Mouse (Mus musculus) limb, embryonic 14.5 days (tissue): ENCODE results near the gene Nr2f2. TPM values are rescaled to one million over a fixed set of nuclear protein-coding genes. Genes with fewer than 3 reads are reported as not detected.

Experiments
- ATAC-seq: fragments of 200-750 bp; cut with Nextera tagmentation; 2 replicates; pipeline ENCODE4 v1.8.0; 2017; ENCODE audit warnings: low read depth, moderate number of reproducible peaks, moderate TSS enrichment; ENCODE audit not compliant: low FRiP score
- DNase-seq: peaks from one replicate; pipeline ENCODE4 v3.0.0-alpha.2; 2015; ENCODE audit warnings: low spot score
- H3K27ac ChIP-seq: fragments of 300-500 bp; sonication (generic); replicated peaks from 2 replicates; pipeline ENCODE4 v1.5.1; 2014; ENCODE audit warnings: low read depth, mild to moderate bottlenecking, low read length, moderate library complexity, mixed read lengths
- H3K27me3 ChIP-seq: fragments of 300-500 bp; sonication (generic); 2 replicates; pipeline ENCODE4 v1.6.1; 2014; ENCODE audit warnings: low read length, mixed read lengths; ENCODE audit not compliant: control insufficient read depth, insufficient read depth
- H3K36me3 ChIP-seq: fragments of 300-500 bp; sonication (generic); 2 replicates; pipeline ENCODE4 v1.6.1; 2014; ENCODE audit warnings: mild to moderate bottlenecking, low read length, moderate library complexity, mixed read lengths; ENCODE audit not compliant: control insufficient read depth, insufficient read depth
- H3K4me1 ChIP-seq: fragments of 300-500 bp; sonication (generic); 2 replicates; pipeline ENCODE4 v1.6.1; 2014; ENCODE audit warnings: antibody characterized with exemption, low read length, mixed read lengths; ENCODE audit not compliant: control insufficient read depth, insufficient read depth
- H3K4me2 ChIP-seq: fragments of 300-500 bp; sonication (generic); replicated peaks from 2 replicates; pipeline ENCODE4 v1.6.1; 2014; ENCODE audit warnings: low read depth, mild to moderate bottlenecking, low read length, moderate library complexity; ENCODE audit not compliant: severe bottlenecking
- H3K4me3 ChIP-seq: fragments of 300-500 bp; sonication (generic); replicated peaks from 2 replicates; pipeline ENCODE4 v1.5.1; 2014; ENCODE audit warnings: low read length
- H3K9ac ChIP-seq: fragments of 300-500 bp; sonication (generic); 2 replicates; pipeline ENCODE4 v1.6.1; 2014; ENCODE audit warnings: mild to moderate bottlenecking, low read depth, low read length, moderate library complexity; ENCODE audit not compliant: severe bottlenecking
- H3K9me3 ChIP-seq: fragments of 300-500 bp; sonication (generic); 2 replicates; pipeline ENCODE4 v1.6.1; 2016; ENCODE audit warnings: low read length; ENCODE audit not compliant: control insufficient read depth
- POLR2A ChIP-seq: fragments of 200-500 bp; IDR thresholded peaks from 2 replicates; pipeline ENCODE4 v1.8.0; 2012; ENCODE audit warnings: inconsistent platforms, mild to moderate bottlenecking, moderate library complexity, borderline replicate concordance; ENCODE audit not compliant: insufficient read depth, insufficient read length; ENCODE audit errors: extremely low read depth
- polyA plus RNA-seq, 2 experiments: library from polyadenylated mRNA; depleted of rRNA in 1 of 2; stranded (reverse) in 1 of 2; unstranded in 1 of 2; fragments of >200 nt; fragmentation: Nextera tagmentation in 1 of 2; extraction: Ambion mirVana in 1 of 2; gene quantifications; 2 replicates each; pipeline versions ENCODE4 v1.2.1 to v1.2.3; 2012 to 2014

The Nr2f2 gene
- polyA plus RNA-seq, 2 experiments: 54.7 to 80.2 TPM

GRCm38 (mm10) chr7:70304426-70304825 lies 62.1 kb downstream of the Nr2f2 start:
- TF ChIP-seq POLR2A: no peak
- ATAC-seq: no peak
- H3K4me3 ChIP-seq: no peak overlapping the region
- H3K27ac ChIP-seq: no peak overlapping the region
- no peaks in the 10 kb centered on the region for H3K27me3 ChIP-seq
- H3K9me3 ChIP-seq: no peaks in the 10 kb centered on the region
- DNase-seq: no peak
- H3K36me3 ChIP-seq: no peaks in the 10 kb centered on the region
- no peak overlapping the region for H3K9ac ChIP-seq
- no peaks in the 10 kb centered on the region for H3K4me1 ChIP-seq
- no peak overlapping the region for H3K4me2 ChIP-seq
